Mouse (Mus musculus) adrenal gland, postnatal 4 days (tissue): Measurements from ENCODE around the gene Tctex1d2. TPM values are rescaled to one million over a fixed set of nuclear protein-coding genes. Genes with fewer than 3 reads are reported as not detected.

Source experiments
- DNase-seq, 2 experiments: peaks; one replicate each; pipeline ENCODE4 v3.0.0; 2021 to 2022; ENCODE audit warnings: low spot score in 2 of 2, mixed read lengths in 2 of 2
- long read RNA-seq, 2 experiments: library from polyadenylated mRNA; stranded (forward); transcript quantifications; one replicate each; pipeline ENCODE4 v2.0.0; 2021
- total RNA-seq, 2 experiments: library from RNA; stranded (reverse); gene quantifications; 2 replicates each; pipeline ENCODE4 v1.2.3; 2021

Tctex1d2 gene
- total RNA-seq: 1 to 10 TPM; 8.9 to 9.2 TPM
- long read RNA-seq, experiment 1, transcript Tctex1d2-201 (5 exons, 838 nt): major isoform, 5 of 9 reads
- long read RNA-seq, experiment 1, partial matches to known transcripts: 1 of 9 reads
- long read RNA-seq, experiment 1, other reads (novel, unspliced or antisense): 3 of 9 reads
- long read RNA-seq, experiment 2, transcript Tctex1d2-201 (5 exons, 838 nt): major isoform, 5 of 10 reads
- long read RNA-seq, experiment 2, partial matches to known transcripts: 3 of 10 reads
- long read RNA-seq, experiment 2, other reads (novel, unspliced or antisense): 2 of 10 reads

GRCm38 (mm10) chr16:32419517-32420483, at the start of gene Tctex1d2:
TSS of gene Tctex1d2 (plus strand) at chr16:32419702.
- peak; percentile 86 to 87 for DNase-seq

DNA sequence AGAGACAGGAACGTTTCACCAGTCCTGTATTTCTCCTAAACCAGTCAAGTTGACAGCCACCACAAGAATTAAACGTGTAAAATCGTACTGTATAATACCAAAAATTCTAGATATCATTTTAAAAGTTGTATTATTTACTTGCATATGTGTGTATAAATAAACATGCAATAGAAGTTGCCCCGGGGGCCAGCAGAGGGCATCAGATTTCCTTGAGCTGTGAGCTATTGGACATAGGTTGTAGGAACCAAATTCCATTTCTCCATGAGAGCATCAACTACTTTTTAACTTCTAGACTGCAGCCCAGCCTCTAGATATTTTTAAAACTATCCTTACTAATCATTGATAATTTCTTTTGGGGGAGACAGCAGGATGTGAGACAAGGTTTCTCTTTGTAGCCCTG, 48.2 kb upstream of the Tctex1d2 start:
- DNase-seq: no peak

GRCm38 (mm10) chr16:32379575-32379974, 39.9 kb upstream of the Tctex1d2 start:
- DNase-seq: no peak

DNA sequence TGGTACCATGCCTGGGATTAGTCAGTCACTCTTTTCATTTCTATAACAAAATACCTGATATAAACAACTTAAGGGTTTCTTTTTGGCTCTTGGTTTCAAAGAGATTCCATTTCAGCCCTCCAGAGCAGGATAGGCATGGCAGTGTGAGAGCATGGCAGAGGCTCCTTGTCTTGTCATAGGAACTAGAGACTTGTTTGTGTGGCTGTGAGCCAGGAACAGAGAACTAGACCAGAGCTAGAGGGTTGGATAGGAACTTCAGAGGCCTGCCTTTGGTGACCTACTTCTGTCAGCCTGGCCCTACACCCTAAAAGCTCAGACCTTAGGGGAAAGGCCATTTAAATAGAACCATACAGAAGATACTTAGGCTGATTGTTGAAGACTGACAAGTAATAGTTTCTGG, 36.6 kb upstream of the Tctex1d2 start:
- no peak for DNase-seq

DNA sequence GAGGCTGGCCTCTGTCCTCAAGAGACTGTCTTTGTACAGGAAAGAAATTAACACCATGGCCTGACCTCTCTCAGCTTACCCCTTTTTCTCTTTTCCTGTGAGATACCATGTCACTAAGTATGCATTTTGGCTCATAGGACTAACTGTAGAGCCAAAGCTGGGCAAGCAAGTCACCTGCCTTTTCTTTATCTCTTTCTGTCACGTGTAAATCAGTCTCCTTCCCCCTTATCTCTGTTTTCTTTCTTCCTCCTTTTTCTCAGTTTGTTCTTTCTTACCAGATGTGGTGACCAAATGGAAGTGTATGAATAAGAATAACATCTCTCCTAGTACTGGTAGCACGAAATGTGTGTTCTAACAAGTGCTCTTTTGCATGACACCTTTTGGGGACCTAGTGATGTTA, 34.6 kb upstream of the Tctex1d2 start:
- no peak for DNase-seq

GRCm38 (mm10) chr16:32386826-32387225, 32.7 kb upstream of the Tctex1d2 start:
- no peak for DNase-seq

DNA sequence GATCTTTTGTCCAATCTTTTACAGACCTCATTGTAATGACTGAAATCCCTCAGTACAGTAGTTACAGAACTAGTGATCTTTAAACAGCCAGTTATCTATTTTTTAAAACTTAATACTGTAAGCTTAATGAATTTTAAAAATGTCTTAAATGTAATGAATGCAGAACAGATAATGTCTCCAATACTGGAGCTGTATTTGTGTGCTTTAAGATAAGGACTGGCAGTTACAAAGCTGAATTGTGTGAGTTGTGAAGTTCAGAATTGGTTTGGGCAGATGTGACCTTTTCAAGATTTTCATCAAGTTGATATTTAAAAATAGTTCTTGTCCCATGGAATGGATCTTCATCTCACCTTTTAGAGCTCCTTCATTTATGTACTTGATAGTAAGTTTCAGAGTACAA, 30.5 kb upstream of the Tctex1d2 start:
- DNase-seq: no peak

GRCm38 (mm10) chr16:32389841-32390240, 29.7 kb upstream of the Tctex1d2 start:
- no peak for DNase-seq

- DNase-seq: no peak
Observed at GRCm38 (mm10) chr16:32390882-32391281, 28.6 kb upstream of the Tctex1d2 start.

DNA sequence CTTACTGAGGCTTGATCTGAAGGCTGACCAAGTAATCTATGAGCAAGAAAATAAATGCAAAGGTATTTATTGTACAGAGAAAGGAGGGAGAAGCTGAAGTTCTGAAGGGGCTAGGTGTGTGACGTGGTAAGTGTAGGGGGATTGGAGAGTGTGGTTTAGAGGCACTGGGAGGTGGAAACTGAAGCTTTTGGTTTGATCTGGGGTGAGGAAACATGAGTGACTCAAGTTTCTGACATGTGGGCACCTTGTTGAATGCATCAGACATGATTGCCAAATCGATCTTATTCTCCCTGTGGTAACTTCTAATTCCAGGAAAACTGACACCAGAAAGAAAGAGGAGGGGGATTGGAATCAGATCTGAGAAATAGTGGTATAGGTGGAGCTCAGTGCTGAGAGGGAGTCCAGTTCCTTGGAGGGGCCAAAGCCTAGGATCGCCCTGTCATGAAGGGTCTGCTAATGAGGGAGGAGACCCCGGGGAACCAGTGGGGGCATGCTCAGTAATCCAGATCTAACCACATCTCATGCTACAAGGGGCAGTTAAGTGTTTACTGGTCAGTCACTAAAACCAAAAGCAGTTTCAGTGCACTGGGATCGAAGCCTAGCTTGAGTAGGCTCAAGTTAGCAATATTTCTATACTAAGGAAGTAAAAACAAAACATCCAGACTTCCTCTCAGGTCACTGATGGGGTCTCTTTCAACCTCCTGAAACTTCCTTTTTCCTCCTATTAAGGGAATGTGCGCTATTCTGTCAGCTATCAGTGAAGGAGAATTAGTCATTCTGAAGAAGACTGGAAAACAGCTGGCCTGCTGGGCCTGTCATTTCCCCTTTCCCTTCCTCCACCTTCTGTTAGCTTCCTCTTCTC, 23.6 kb upstream of the Tctex1d2 start:
- DNase-seq: no peak

- no peak for DNase-seq
Observed at GRCm38 (mm10) chr16:32396541-32396835, 23.0 kb upstream of the Tctex1d2 start.

DNA sequence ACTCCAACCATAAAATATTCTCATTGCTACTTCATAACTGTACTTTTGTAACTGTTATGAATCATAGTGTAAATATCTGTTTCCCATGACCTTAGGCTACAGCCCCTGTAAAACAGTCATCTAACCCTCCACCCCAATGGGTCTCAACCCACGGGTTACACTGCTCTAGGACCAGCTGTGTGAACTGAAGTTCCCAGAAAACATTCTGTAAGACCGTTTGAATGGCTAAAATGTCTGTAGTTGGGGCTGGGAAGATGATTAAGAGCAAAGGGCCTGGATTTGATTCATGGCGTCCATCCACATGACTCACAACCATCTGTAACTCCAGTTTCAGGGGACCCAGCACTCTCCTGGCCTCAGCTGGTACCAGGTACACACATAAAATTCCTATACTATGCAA, 21.3 kb upstream of the Tctex1d2 start:
- no peak for DNase-seq

DNA sequence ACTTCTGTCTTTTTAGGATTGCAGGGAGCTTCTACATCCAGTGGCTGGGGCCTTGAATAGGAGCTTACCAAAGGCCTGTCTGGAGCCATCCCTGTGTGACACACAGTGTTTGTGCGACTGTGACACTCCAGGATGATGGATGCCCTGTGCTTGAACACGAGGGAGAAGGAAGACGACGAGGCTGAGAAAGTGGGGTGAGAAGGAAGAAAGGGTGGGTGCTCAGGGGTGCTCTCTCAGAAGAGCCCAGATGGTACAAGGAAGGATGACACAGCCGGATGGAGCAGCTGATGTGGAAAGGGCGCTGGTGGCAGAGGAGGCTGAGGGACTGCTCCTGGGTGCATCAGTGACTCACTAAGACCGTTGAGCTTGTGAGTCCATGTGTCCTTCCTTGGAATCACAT, 19.2 kb upstream of the Tctex1d2 start, which contains the start of gene Tm4sf19:
TSS of gene Tm4sf19 (plus strand) at position 240 of the 400 bp plus-strand sequence.
- DNase-seq: no peak

- DNase-seq: no peak
Observed at GRCm38 (mm10) chr16:32401335-32401965, 18.1 kb upstream of the Tctex1d2 start.

DNA sequence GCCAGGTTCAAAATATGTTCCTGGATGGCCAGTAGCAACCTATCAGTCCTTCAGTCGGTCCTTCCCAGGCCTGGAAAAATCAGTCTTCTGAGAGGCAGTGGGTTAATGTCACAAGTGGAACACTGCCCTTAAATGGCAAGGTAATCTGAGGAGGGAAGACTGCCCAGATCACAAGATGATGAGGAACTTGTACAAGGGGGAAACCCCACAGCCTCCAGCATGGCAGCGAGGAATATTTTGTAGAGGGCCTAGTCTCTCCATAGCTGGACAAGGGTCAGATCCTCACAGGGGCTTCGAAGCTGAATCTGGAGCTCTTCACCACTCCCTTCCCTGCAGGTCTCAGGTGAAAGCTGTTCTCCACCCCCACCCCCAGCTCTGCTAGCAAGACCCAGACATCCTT, 16.7 kb upstream of the Tctex1d2 start:
- DNase-seq: no peak

GRCm38 (mm10) chr16:32405716-32406115, 13.8 kb upstream of the Tctex1d2 start:
- no peak for DNase-seq

DNA sequence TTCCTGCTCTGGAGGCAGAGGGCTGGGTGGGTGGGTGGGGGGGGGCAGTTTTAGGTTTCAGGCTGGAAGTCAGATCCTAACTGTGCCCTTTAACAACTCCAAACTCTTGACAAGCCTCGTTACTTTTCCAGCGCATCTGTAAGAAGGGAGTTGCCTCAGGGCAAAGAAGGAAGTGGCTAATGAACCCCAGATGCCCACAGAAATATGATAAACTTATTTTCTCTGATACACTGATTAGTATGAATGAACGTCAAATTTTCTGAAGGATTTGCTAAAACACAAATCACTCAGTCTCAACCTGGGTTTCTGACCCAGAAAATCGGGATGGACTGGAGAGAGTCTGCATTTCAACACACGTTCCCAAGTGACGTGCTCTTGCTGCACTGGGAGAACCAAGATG, 12.8 kb upstream of the Tctex1d2 start:
- DNase-seq: no peak

- DNase-seq: no peak
Observed at GRCm38 (mm10) chr16:32407730-32408129, 11.8 kb upstream of the Tctex1d2 start.

DNA sequence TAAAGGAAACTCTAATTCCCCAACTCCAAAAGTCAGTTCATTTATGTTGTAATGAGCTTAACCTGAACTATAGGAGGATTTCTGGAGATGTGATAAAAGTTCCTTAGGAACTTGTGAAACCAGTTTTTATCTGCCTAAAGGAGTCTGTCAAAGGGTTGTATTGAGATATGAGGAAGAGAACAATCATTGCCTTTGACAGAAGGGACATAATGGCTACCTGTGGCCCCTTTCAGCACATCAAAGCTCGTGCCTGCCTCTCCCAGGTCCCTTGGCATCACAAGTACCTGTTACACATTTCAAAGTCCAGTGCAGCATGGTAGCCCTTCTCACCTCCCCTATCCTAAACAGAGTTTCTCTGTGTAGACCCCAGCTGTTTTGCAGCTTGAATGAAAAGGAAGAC, 2.0 kb upstream of the Tctex1d2 start:
- no peak for DNase-seq

DNA sequence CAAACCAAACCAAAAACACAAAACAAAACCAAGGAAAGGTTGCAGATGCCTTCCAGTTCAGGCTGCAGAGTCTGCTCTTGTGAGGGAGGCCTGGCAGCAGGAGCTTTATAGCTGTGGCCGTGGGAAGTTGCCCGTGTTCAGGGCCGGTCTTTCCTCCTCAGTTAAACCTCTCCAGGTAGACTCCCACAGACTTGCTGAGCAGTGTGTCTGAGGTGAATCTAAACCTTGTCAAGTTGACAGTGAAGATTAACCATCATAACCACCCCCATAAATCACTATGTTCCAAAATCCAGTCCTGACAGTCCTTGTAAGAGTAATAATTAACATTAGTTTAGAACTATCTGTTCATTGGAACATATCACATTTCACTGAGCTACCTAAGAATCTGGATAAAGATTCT, 8.0 kb downstream of the Tctex1d2 start:
- DNase-seq: no peak

DNA sequence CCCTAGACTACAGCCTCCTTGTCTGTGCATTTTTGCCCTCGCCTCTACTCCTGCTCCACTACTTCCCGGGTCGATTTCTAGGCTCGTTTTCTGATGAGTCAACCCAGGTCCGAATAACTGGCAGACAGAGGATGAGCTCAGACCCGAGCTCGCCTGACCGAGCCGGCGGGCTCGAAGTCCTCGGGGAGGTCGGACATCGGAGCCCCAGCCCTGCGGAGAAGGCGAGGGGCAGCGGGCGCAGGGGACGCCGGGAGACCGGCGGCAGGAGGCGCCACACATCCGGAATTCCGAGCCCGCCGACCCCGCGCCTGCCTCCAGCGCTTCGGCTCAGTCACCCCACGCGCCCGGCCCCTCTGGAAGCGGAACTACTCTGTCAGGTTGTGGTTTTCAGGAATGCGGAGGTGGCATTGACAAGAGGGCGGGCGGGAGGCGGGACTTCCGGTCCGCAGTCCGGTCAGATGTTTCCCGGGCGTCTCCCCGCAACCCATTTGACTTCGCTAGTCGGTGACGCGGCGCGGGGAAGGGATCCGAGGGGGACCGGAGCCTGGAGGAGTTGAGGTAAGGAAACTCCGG, 11.1 kb downstream of the Tctex1d2 start, which contains the start of gene Pcyt1a:
TSS of gene Pcyt1a (plus strand) at position 448 of the 573 bp plus-strand sequence.
- DNase-seq: peak; percentile 68 to 82
